Mouse (Mus musculus) ZHBTc4 (cell line): ENCODE results near the gene Uvrag.
A peak's percentile ranks its signal among the peaks of the same experiment; 100 is the strongest.

Source experiments
- DNase-seq: peaks from one replicate; pipeline ENCODE4 v3.0.0-alpha.2; 2011; ENCODE audit warnings: low read depth, low spot score

The Uvrag gene

GRCm38 (mm10) chr7:99140511-99140910, 430 bp downstream of the Uvrag start:
- peak; percentile 33 for DNase-seq

- peak; percentile 60 for DNase-seq
Measured at GRCm38 (mm10) chr7:99139841-99140491, 975 bp downstream of the Uvrag start.

- no peak for DNase-seq
Measured at GRCm38 (mm10) chr7:99137541-99137940, 3.4 kb downstream of the Uvrag start.

GRCm38 (mm10) chr7:99136789-99137188, 4.2 kb downstream of the Uvrag start:
- DNase-seq = no peak

GRCm38 (mm10) chr7:99133811-99134402, 7.0 kb downstream of the Uvrag start:
- no peak for DNase-seq

- no peak for DNase-seq
Measured at GRCm38 (mm10) chr7:99132597-99132996, 8.3 kb downstream of the Uvrag start.

- no peak for DNase-seq
Measured at GRCm38 (mm10) chr7:99131819-99132353, 9.1 kb downstream of the Uvrag start.

GRCm38 (mm10) chr7:99128965-99129364, 12.0 kb downstream of the Uvrag start:
- no peak for DNase-seq

GRCm38 (mm10) chr7:99128020-99128950, 12.7 kb downstream of the Uvrag start:
- DNase-seq = peak; percentile 72

- DNase-seq = no peak
Measured at GRCm38 (mm10) chr7:99126057-99126456, 14.9 kb downstream of the Uvrag start.

GRCm38 (mm10) chr7:99122651-99123050, 18.3 kb downstream of the Uvrag start:
- no peak for DNase-seq

- no peak for DNase-seq
Measured at GRCm38 (mm10) chr7:99120865-99121521, 19.9 kb downstream of the Uvrag start.

GRCm38 (mm10) chr7:99120082-99120481, 20.9 kb downstream of the Uvrag start:
- no peak for DNase-seq

GRCm38 (mm10) chr7:99116781-99117180, 24.2 kb downstream of the Uvrag start:
- no peak for DNase-seq

- DNase-seq = no peak
Measured at GRCm38 (mm10) chr7:99114006-99114726, 26.8 kb downstream of the Uvrag start.

- DNase-seq = peak; percentile 42
Measured at GRCm38 (mm10) chr7:99107566-99107965, 33.4 kb downstream of the Uvrag start.

- no peak for DNase-seq
Measured at GRCm38 (mm10) chr7:99106714-99107270, 34.1 kb downstream of the Uvrag start.

GRCm38 (mm10) chr7:99101767-99102593, 39.0 kb downstream of the Uvrag start:
- no peak for DNase-seq

- no peak for DNase-seq
Measured at GRCm38 (mm10) chr7:99101076-99101475, 39.9 kb downstream of the Uvrag start.

GRCm38 (mm10) chr7:99100573-99100972, 40.4 kb downstream of the Uvrag start:
- no peak for DNase-seq
